Mouse (Mus musculus): ENCODE data around the gene Gm10413. TPM values are rescaled to one million over a fixed set of nuclear protein-coding genes. Genes with fewer than 3 reads are reported as not detected.
"Not testable (repeated sequence)": the region's sequence is repeated elsewhere in the genome, so short reads cannot be mapped to it uniquely, and the experiment has no call there.

Gm10413 gene
- polyA plus RNA-seq (2012; rRNA removed): not detected in 2 replicates

- not testable (repeated sequence) for DNase-seq (ENCODE audit: extremely low spot score in 1 of 2, low spot score in 1 of 2)
Measured at GRCm38 (mm10) chr14:3394793-3395192, at the start of gene Gm10413. TSS of gene Gm10413 (plus strand) at chr14:3395093.

- DNase-seq (ENCODE audit: extremely low spot score in 1 of 2, low spot score in 1 of 2): not testable (repeated sequence)
Measured at GRCm38 (mm10) chr14:3412314-3412713, 17.4 kb downstream of the Gm10413 start, which contains the start of gene Gm10409. TSS of gene Gm10409 (plus strand) at chr14:3412614.

- DNase-seq (ENCODE audit: extremely low spot score in 1 of 2, low spot score in 1 of 2): not testable (repeated sequence)
Measured at GRCm38 (mm10) chr14:3427803-3428202, 32.9 kb downstream of the Gm10413 start, which contains the start of gene Gm3005. TSS of gene Gm3005 (plus strand) at chr14:3428103.

- not testable (repeated sequence) for DNase-seq (ENCODE audit: extremely low spot score in 1 of 2, low spot score in 1 of 2)
Measured at GRCm38 (mm10) chr14:3449079-3449478, 54.2 kb downstream of the Gm10413 start, which contains the start of gene Gm10408. TSS of gene Gm10408 (plus strand) at chr14:3449379.

Other genes starting within 250 kb of the Gm10413 start
- gene Gm5795, start 206.8 kb upstream of the Gm10413 start, polyA plus RNA-seq (2012; rRNA removed): 0.18 TPM in 1 of 2 replicates, not detected in the other
- 5.4 and 6.8 TPM in 2 replicates for gene D830030K20Rik, start 186.6 kb upstream of the Gm10413 start, polyA plus RNA-seq (2012; rRNA removed)
- gene Gm2956, start 62.5 kb upstream of the Gm10413 start, polyA plus RNA-seq (2012; rRNA removed): 0.32 and 0.38 TPM in 2 replicates
- gene Gm10409, start 17.5 kb downstream of the Gm10413 start, polyA plus RNA-seq (2012; rRNA removed): 0.95 and 1.3 TPM in 2 replicates
- gene Gm3005, start 33.0 kb downstream of the Gm10413 start, polyA plus RNA-seq (2012; rRNA removed): 1.3 and 1.5 TPM in 2 replicates
- not detected in 2 replicates for gene Gm10408, start 54.3 kb downstream of the Gm10413 start, polyA plus RNA-seq (2012; rRNA removed)
- not detected in 2 replicates for gene Gm3012, start 239.4 kb downstream of the Gm10413 start, polyA plus RNA-seq (2012; rRNA removed)

All from frontal cortex, adult 2 months (tissue).